13 mouse cellular contexts compared by ENCODE assay signal in genomic region chr9:86981551-86981950, GRCm38 (mm10). TPM values are rescaled to one million over a fixed set of nuclear protein-coding genes. Genes with fewer than 3 reads are reported as not detected.
DNase-seq lines count a peak whose midpoint lies in the region; ATAC-seq and TF ChIP-seq lines count a peak whose summit lies in the region.
"Had no signal": no experiment of that assay in that cellular context is flagged by ENCODE, and none has a peak within 500 bp of the region (broad histone marks: within the 10 kb centered on the region; RNA-seq: fewer than 3 reads in every experiment).

No protein-coding gene starts in this region.

- H3K36me3 ChIP-seq in kidney, embryonic 15.5 days: no peaks in the 10 kb centered on the region
- H3K36me3 ChIP-seq in CH12.LX (replicated peaks in 1 of 2; ENCODE audit: control insufficient read depth in 1 of 2, insufficient read depth in 1 of 2, low read length in 1 of 2): no peaks in the 10 kb centered on the region
- no peaks in the 10 kb centered on the region for H3K36me3 ChIP-seq in G1E (replicated peaks)
- no peaks in the 10 kb centered on the region for H3K36me3 ChIP-seq in limb, embryonic 10.5 days
- H3K36me3 ChIP-seq: heart, embryonic 13.5 days had no signal

- H3K9ac ChIP-seq in kidney, embryonic 15.5 days: no peak overlapping the region
- H3K9ac ChIP-seq in CH12.LX (ENCODE audit: insufficient read depth, low read depth): no peak overlapping the region
- H3K9ac ChIP-seq: heart, embryonic 13.5 days had no signal

- peaks cover 7% of the 10 kb centered on the region; the same call in 1 of the 2 replicates for H3K4me1 ChIP-seq in kidney, embryonic 15.5 days
- H3K4me1 ChIP-seq in CH12.LX (ENCODE audit: control insufficient read depth in 1 of 2, insufficient read depth in 2 of 2) (peaks cover 6 to 12% of the 10 kb centered on the region in 2 experiments), G1E (ENCODE audit: insufficient read depth, low read depth, low read length) (peaks cover 12% of the 10 kb centered on the region)
- H3K4me1 ChIP-seq in limb, embryonic 10.5 days: peaks cover 34% of the 10 kb centered on the region
- H3K4me1 ChIP-seq: heart, embryonic 13.5 days had no signal

- DNase-seq in kidney, postnatal 4 days: no peak
- DNase-seq in CH12.LX (ENCODE audit: extremely low read depth) (peak; percentile 42), G1E (ENCODE audit: low spot score) (no peak)
- no peak for DNase-seq in limb, embryonic 10.5 days (ENCODE audit: low spot score)
- no peak for DNase-seq in right cerebral cortex, adult 2 months (ENCODE audit: low spot score in 2 of 2)
- DNase-seq in heart, adult 18-20 months: no peak
- DNase-seq: gastrocnemius, postnatal 14 days; spleen, adult 18-20 months had no signal

- H3K27ac ChIP-seq in kidney, embryonic 15.5 days: no peak overlapping the region
- no peak overlapping the region for H3K27ac ChIP-seq in CH12.LX (ENCODE audit: insufficient read depth, low read depth)
- no peak overlapping the region for H3K27ac ChIP-seq in limb, embryonic 10.5 days
- H3K27ac ChIP-seq: heart, embryonic 13.5 days had no signal

- H3K4me2 ChIP-seq in kidney, embryonic 15.5 days: no peak overlapping the region
- H3K4me2 ChIP-seq in CH12.LX (ENCODE audit: insufficient read depth, low read depth, poor library complexity, severe bottlenecking): peak overlapping the region; percentile 8; the same call in 1 of the 2 replicates
- H3K4me2 ChIP-seq: heart, embryonic 13.5 days had no signal

- no peak overlapping the region for H3K4me3 ChIP-seq in kidney, embryonic 15.5 days (replicated peaks)
- H3K4me3 ChIP-seq in CH12.LX (replicated peaks in 1 of 3; ENCODE audit: low read depth in 2 of 3, low read length in 2 of 3, poor library complexity in 1 of 3): no peak overlapping the region
- H3K4me3 ChIP-seq in G1E (ENCODE audit: low read depth, low read length): peak overlapping the region; percentile 11; the same call in 1 of the 2 replicates
- peak overlapping the region; percentile 24; the same call in 1 of the 2 replicates for H3K4me3 ChIP-seq in limb, embryonic 10.5 days
- H3K4me3 ChIP-seq: erythroblast, embryonic 14.5 days; heart, embryonic 13.5 days had no signal

- in situ Hi-C loops in CH12.LX (cut with MboI; ENCODE audit: low pct_ligation_motif_present, low pct_unique_long_range_greater_than_20kb, low sequenced_read_pairs): no loop called here

- TF ChIP-seq POLR2A in CH12.LX (IDR thresholded peaks at IDR 0.05; ENCODE audit: low read depth, low read length): no peak

- ATAC-seq in kidney, embryonic 15.5 days (replicated peaks; ENCODE audit: low FRiP score): 0 out of 2 replicates have a peak, but pooled peaks have one; percentile 26
- 0 out of 2 replicates have a peak, but pooled peaks have one; percentile 28 for ATAC-seq in G1E (ENCODE audit: extremely low read depth, insufficient number of reproducible peaks, low FRiP score, poor library complexity, severe bottlenecking)

- dilution Hi-C loops in CH12.LX (cut with MboI; ENCODE audit: extremely low pct_ligation_motif_present, extremely low pct_unique_long_range_greater_than_20kb, low sequenced_read_pairs): no loop called here

- no peak for TF ChIP-seq RAD21 in CH12.LX (IDR thresholded peaks at IDR 0.05; ENCODE audit: low read depth, low read length)

- no peaks in the 10 kb centered on the region; the same call in 1 of the 2 replicates for H3K27me3 ChIP-seq in kidney, embryonic 15.5 days
- H3K27me3 ChIP-seq in CH12.LX (replicated peaks) (no peaks in the 10 kb centered on the region), G1E (ENCODE audit: insufficient read depth, low read length) (no peaks in the 10 kb centered on the region)
- no peaks in the 10 kb centered on the region for H3K27me3 ChIP-seq in limb, embryonic 10.5 days (ENCODE audit: low read depth, poor library complexity, severe bottlenecking)
- H3K27me3 ChIP-seq: heart, embryonic 13.5 days had no signal

- no peak for TF ChIP-seq EP300 in CH12.LX (IDR thresholded peaks at IDR 0.05; ENCODE audit: low read length)

- no peaks in the 10 kb centered on the region for H3K79me2 ChIP-seq in CH12.LX (replicated peaks; ENCODE audit: control insufficient read depth, extremely low read depth, insufficient read depth, poor library complexity, severe bottlenecking)

- WGBS in kidney, embryonic 15.5 days: 28% methylated on average over 10 of the region's 10 CpGs
- WGBS in limb, embryonic 10.5 days: 14% methylated on average over 10 of the region's 10 CpGs

- no peaks in the 10 kb centered on the region for H3K9me3 ChIP-seq in kidney, embryonic 15.5 days (replicated peaks)
- no peaks in the 10 kb centered on the region for H3K9me3 ChIP-seq in CH12.LX (replicated peaks; ENCODE audit: low read length)
- no peaks in the 10 kb centered on the region for H3K9me3 ChIP-seq in G1E (replicated peaks)
- H3K9me3 ChIP-seq in limb, embryonic 10.5 days (replicated peaks): no peaks in the 10 kb centered on the region
- H3K9me3 ChIP-seq: heart, embryonic 13.5 days had no signal

- TF ChIP-seq CTCF in CH12.LX (conservative IDR thresholded peaks at IDR 0.05 in 1 of 2, IDR thresholded peaks at IDR 0.05 in 1 of 2; ENCODE audit: low read depth in 2 of 2, low read length in 2 of 2) (no peak), G1E (IDR thresholded peaks at IDR 0.05; ENCODE audit: low read depth, low read length) (no peak)

TF ChIP-seq in CH12.LX, 34 proteins besides CTCF, POLR2A, EP300 and RAD21:
- TF ChIP-seq ELF1 (IDR thresholded peaks at IDR 0.05; ENCODE audit: low read depth, low read length) (no peak), CHD2 (IDR thresholded peaks at IDR 0.05; ENCODE audit: low read length) (peak; percentile 15; the same call in 1 of the 2 replicates)

RNA-seq across cellular contexts. Expression of gene Ripply2, which starts 33.8 kb away (rescaled TPM):
- 2.0 TPM in 2 replicates for polyA plus RNA-seq in kidney, embryonic 15.5 days (2015; fragmentation: Nextera tagmentation; extraction: Ambion mirVana)
- not detected in 2 replicates for total RNA-seq in CH12.LX (2012; rRNA removed)
- total RNA-seq in CH12.LX (2014; rRNA removed): not detected in 2 replicates
- not detected in 2 replicates for polyA plus RNA-seq in CH12.LX (2012; ENCODE audit: insufficient read length, low read depth)
- not detected in 2 replicates for total RNA-seq in G1E (2014; fragmentation: Nextera tagmentation)
- not detected in 2 replicates for total RNA-seq in G1E (2017)
- not detected in 2 replicates for polyA plus RNA-seq in G1E (2012)
- polyA plus RNA-seq in limb, embryonic 10.5 days (2016; fragmentation: Nextera tagmentation; extraction: Ambion mirVana): 0.31 TPM in 1 of 2 replicates, not detected in the other
- not detected for total RNA-seq in heart, adult 18-20 months (2021)
- total RNA-seq: gastrocnemius, postnatal 14 days had no signal
- polyA plus RNA-seq: erythroblast, embryonic 14.5 days; large intestine, adult 2 months; liver, embryonic 16.5 days had no signal

RNA-seq across cellular contexts. Expression of gene Cyb5r4, which starts 40.3 kb away (rescaled TPM):
- polyA plus RNA-seq in kidney, embryonic 15.5 days (2015; fragmentation: Nextera tagmentation; extraction: Ambion mirVana): 66.3 and 71.7 TPM in 2 replicates
- total RNA-seq in CH12.LX (2012; rRNA removed) (37.5 and 43.6 TPM in 2 replicates), CH12.LX (2014; rRNA removed) (109 and 121 TPM in 2 replicates), G1E (2014; fragmentation: Nextera tagmentation) (47.0 and 51.4 TPM in 2 replicates), G1E (2017) (95.9 and 116 TPM in 2 replicates)
- polyA plus RNA-seq in CH12.LX (2012; ENCODE audit: insufficient read length, low read depth) (75.1 and 80.6 TPM in 2 replicates), G1E (2012) (11.9 and 13.8 TPM in 2 replicates)
- 66.2 and 69.1 TPM in 2 replicates for polyA plus RNA-seq in limb, embryonic 10.5 days (2016; fragmentation: Nextera tagmentation; extraction: Ambion mirVana)
- 10 to 100 TPM; 30.5 to 31.0 TPM for total RNA-seq in heart, adult 18-20 months (2021)

Comparison
In these comparisons a context has a peak if more than half of its experiments do, and no peak if none do; other contexts are left out.
1. H3K4me3 ChIP-seq: peak in G1E (single experiment) and limb, embryonic 10.5 days (single experiment); none in kidney, embryonic 15.5 days (single experiment) and CH12.LX (0 of 3).